Mouse (Mus musculus): ENCODE results near the gene Ccdc117. TPM values are rescaled to one million over a fixed set of nuclear protein-coding genes. Genes with fewer than 3 reads are reported as not detected.
"Not testable (repeated sequence)": the region's sequence is repeated elsewhere in the genome, so short reads cannot be mapped to it uniquely, and the experiment has no call there.

Gene Ccdc117
- polyA plus RNA-seq, 1 experiment from 2014 or later, result 11.4 TPM

- H3K36me3 ChIP-seq (replicated peaks; ENCODE audit: control insufficient read depth, insufficient read depth), result no peaks in the 10 kb centered on the region
- H3K4me2 ChIP-seq (replicated peaks), result no peak overlapping the region
- WGBS, result 17% methylated on average over 8 of the region's 9 CpGs
- H3K4me1 ChIP-seq (replicated peaks; ENCODE audit: control insufficient read depth, insufficient read depth, low read length), result no peaks in the 10 kb centered on the region
- H3K27me3 ChIP-seq (ENCODE audit: control insufficient read depth, insufficient read depth, low read length), result no peaks in the 10 kb centered on the region
- no peaks in the 10 kb centered on the region for H3K9me3 ChIP-seq (ENCODE audit: control insufficient read depth, low read length)
- H3K27ac ChIP-seq, result no peak overlapping the region
- H3K4me3 ChIP-seq (replicated peaks; ENCODE audit: low read length), result no peak overlapping the region
- H3K9ac ChIP-seq, result no peak overlapping the region
- DNase-seq (ENCODE audit: low spot score), result peak; percentile 28
- ATAC-seq (ENCODE audit: low FRiP score), result peak; percentile 48; the same call in 1 of the 2 replicates
These were observed 20.8 kb upstream of the Ccdc117 start for GRCm38 (mm10) chr11:5562625-5563268.

GRCm38 (mm10) chr11:5560273-5560672 lies 18.3 kb upstream of the Ccdc117 start:
- Histone ChIP-seq H3K4me1 (replicated peaks; ENCODE audit: control insufficient read depth, insufficient read depth, low read length) (no peaks in the 10 kb centered on the region), H3K9ac (no peak overlapping the region), H3K27me3 (ENCODE audit: control insufficient read depth, insufficient read depth, low read length) (no peaks in the 10 kb centered on the region), H3K27ac (no peak overlapping the region), H3K36me3 (replicated peaks; ENCODE audit: control insufficient read depth, insufficient read depth) (no peaks in the 10 kb centered on the region), H3K4me2 (replicated peaks) (no peak overlapping the region), H3K4me3 (replicated peaks; ENCODE audit: low read length) (no peak overlapping the region), H3K9me3 (ENCODE audit: control insufficient read depth, low read length) (no peaks in the 10 kb centered on the region)
- ATAC-seq (ENCODE audit: low FRiP score) (no peak), DNase-seq (ENCODE audit: low spot score) (no peak)
- WGBS, result 84% methylated on average over 3 of the region's 3 CpGs

- no peaks in the 10 kb centered on the region for H3K27me3 ChIP-seq (ENCODE audit: control insufficient read depth, insufficient read depth, low read length)
- DNase-seq (ENCODE audit: low spot score) (no peak), ATAC-seq (ENCODE audit: low FRiP score) (no peak)
- H3K27ac ChIP-seq, result no peak overlapping the region
- no peaks in the 10 kb centered on the region for H3K36me3 ChIP-seq (replicated peaks; ENCODE audit: control insufficient read depth, insufficient read depth)
- H3K4me2 ChIP-seq (replicated peaks), result no peak overlapping the region
- H3K9ac ChIP-seq, result no peak overlapping the region
- no peaks in the 10 kb centered on the region for H3K4me1 ChIP-seq (replicated peaks; ENCODE audit: control insufficient read depth, insufficient read depth, low read length)
- 62% methylated on average over 1 of the region's 1 CpGs for WGBS
- H3K4me3 ChIP-seq (replicated peaks; ENCODE audit: low read length), result no peak overlapping the region
- H3K9me3 ChIP-seq (ENCODE audit: control insufficient read depth, low read length), result no peaks in the 10 kb centered on the region
These were observed 9.9 kb upstream of the Ccdc117 start for GRCm38 (mm10) chr11:5551931-5552330.

- Histone ChIP-seq H3K4me3 (replicated peaks; ENCODE audit: low read length) (no peak overlapping the region), H3K9ac (no peak overlapping the region), H3K9me3 (ENCODE audit: control insufficient read depth, low read length) (no peaks in the 10 kb centered on the region), H3K27me3 (ENCODE audit: control insufficient read depth, insufficient read depth, low read length) (no peaks in the 10 kb centered on the region), H3K36me3 (replicated peaks; ENCODE audit: control insufficient read depth, insufficient read depth) (no peaks in the 10 kb centered on the region), H3K27ac (no peak overlapping the region), H3K4me2 (replicated peaks) (no peak overlapping the region), H3K4me1 (replicated peaks; ENCODE audit: control insufficient read depth, insufficient read depth, low read length) (no peaks in the 10 kb centered on the region)
- no peak for DNase-seq (ENCODE audit: low spot score)
- 93% methylated on average over 5 of the region's 5 CpGs for WGBS
- ATAC-seq (ENCODE audit: low FRiP score), result no peak
These were observed 9.4 kb upstream of the Ccdc117 start for GRCm38 (mm10) chr11:5551430-5551829.

- Histone ChIP-seq H3K4me2 (replicated peaks) (no peak overlapping the region), H3K4me1 (replicated peaks; ENCODE audit: control insufficient read depth, insufficient read depth, low read length) (no peaks in the 10 kb centered on the region), H3K27ac (no peak overlapping the region), H3K9ac (no peak overlapping the region), H3K9me3 (ENCODE audit: control insufficient read depth, low read length) (no peaks in the 10 kb centered on the region), H3K4me3 (replicated peaks; ENCODE audit: low read length) (no peak overlapping the region), H3K27me3 (ENCODE audit: control insufficient read depth, insufficient read depth, low read length) (no peaks in the 10 kb centered on the region), H3K36me3 (replicated peaks; ENCODE audit: control insufficient read depth, insufficient read depth) (no peaks in the 10 kb centered on the region)
- no peak for ATAC-seq (ENCODE audit: low FRiP score)
- no peak for DNase-seq (ENCODE audit: low spot score)
- 90% methylated on average over 3 of the region's 3 CpGs for WGBS
These were observed 4.7 kb upstream of the Ccdc117 start for GRCm38 (mm10) chr11:5546693-5547092.

- ATAC-seq (ENCODE audit: low FRiP score) (no peak), DNase-seq (ENCODE audit: low spot score) (no peak)
- H3K4me1 ChIP-seq (replicated peaks; ENCODE audit: control insufficient read depth, insufficient read depth, low read length), result peaks cover 7% of the 10 kb centered on the region
- no peak overlapping the region for H3K4me2 ChIP-seq (replicated peaks)
- H3K27me3 ChIP-seq (ENCODE audit: control insufficient read depth, insufficient read depth, low read length), result no peaks in the 10 kb centered on the region
- no peak overlapping the region for H3K4me3 ChIP-seq (replicated peaks; ENCODE audit: low read length)
- no peaks in the 10 kb centered on the region for H3K9me3 ChIP-seq (ENCODE audit: control insufficient read depth, low read length)
- WGBS, result 85% methylated on average over 4 of the region's 4 CpGs
- no peak overlapping the region for H3K9ac ChIP-seq
- H3K27ac ChIP-seq, result no peak overlapping the region
- no peaks in the 10 kb centered on the region for H3K36me3 ChIP-seq (replicated peaks; ENCODE audit: control insufficient read depth, insufficient read depth)
These were observed 3.5 kb upstream of the Ccdc117 start for GRCm38 (mm10) chr11:5545457-5545856.

GRCm38 (mm10) chr11:5544709-5545108 lies 2.7 kb upstream of the Ccdc117 start:
- not testable (repeated sequence) for H3K4me3 ChIP-seq (replicated peaks; ENCODE audit: low read length); H3K9me3 ChIP-seq (ENCODE audit: control insufficient read depth, low read length); DNase-seq (ENCODE audit: low spot score); ATAC-seq (ENCODE audit: low FRiP score); H3K9ac ChIP-seq; H3K27me3 ChIP-seq (ENCODE audit: control insufficient read depth, insufficient read depth, low read length); H3K36me3 ChIP-seq (replicated peaks; ENCODE audit: control insufficient read depth, insufficient read depth); H3K4me2 ChIP-seq (replicated peaks); H3K27ac ChIP-seq
- 88% methylated on average over 1 of the region's 1 CpGs for WGBS
- H3K4me1 ChIP-seq (replicated peaks; ENCODE audit: control insufficient read depth, insufficient read depth, low read length), result peaks cover 12% of the 10 kb centered on the region

- Histone ChIP-seq H3K27me3 (ENCODE audit: control insufficient read depth, insufficient read depth, low read length) (no peaks in the 10 kb centered on the region), H3K4me2 (replicated peaks) (no peak overlapping the region), H3K4me3 (replicated peaks; ENCODE audit: low read length) (no peak overlapping the region), H3K36me3 (replicated peaks; ENCODE audit: control insufficient read depth, insufficient read depth) (peaks cover 3% of the 10 kb centered on the region), H3K9me3 (ENCODE audit: control insufficient read depth, low read length) (no peaks in the 10 kb centered on the region), H3K27ac (no peak overlapping the region), H3K4me1 (replicated peaks; ENCODE audit: control insufficient read depth, insufficient read depth, low read length) (peaks cover 13% of the 10 kb centered on the region), H3K9ac (no peak overlapping the region)
- WGBS, result 77% methylated on average over 1 of the region's 1 CpGs
- DNase-seq (ENCODE audit: low spot score), result no peak
- no peak for ATAC-seq (ENCODE audit: low FRiP score)
These were observed 1.3 kb upstream of the Ccdc117 start for GRCm38 (mm10) chr11:5543281-5543680.

GRCm38 (mm10) chr11:5542482-5543185 lies 647 bp upstream of the Ccdc117 start:
- DNase-seq (ENCODE audit: low spot score) (no peak), ATAC-seq (ENCODE audit: low FRiP score) (no peak)
- no peaks in the 10 kb centered on the region for H3K27me3 ChIP-seq (ENCODE audit: control insufficient read depth, insufficient read depth, low read length)
- no peak overlapping the region for H3K27ac ChIP-seq
- peak overlapping the region; percentile 95 for H3K4me3 ChIP-seq (replicated peaks; ENCODE audit: low read length)
- H3K9ac ChIP-seq, result peak overlapping the region; percentile 91; the same call in 1 of the 2 replicates
- H3K9me3 ChIP-seq (ENCODE audit: control insufficient read depth, low read length), result no peaks in the 10 kb centered on the region
- peak overlapping the region; percentile 82 for H3K4me2 ChIP-seq (replicated peaks)
- H3K4me1 ChIP-seq (replicated peaks; ENCODE audit: control insufficient read depth, insufficient read depth, low read length), result peaks cover 13% of the 10 kb centered on the region
- H3K36me3 ChIP-seq (replicated peaks; ENCODE audit: control insufficient read depth, insufficient read depth), result peaks cover 3% of the 10 kb centered on the region
- WGBS, result 57% methylated on average over 5 of the region's 5 CpGs

Measured in hindbrain, embryonic 14.5 days (tissue).